Mouse (Mus musculus) lung, postnatal 0 days (tissue): ENCODE measurements around the gene Vegfb.

ENCODE experiments used
- CTCF ChIP-seq: IDR thresholded peaks from 2 replicates; pipeline ENCODE4 v1.5.1; 2016; ENCODE audit warnings: antibody characterized with exemption, mild to moderate bottlenecking
- EP300 ChIP-seq: IDR thresholded peaks from 2 replicates; pipeline ENCODE4 v1.6.1; 2016; ENCODE audit warnings: antibody characterized with exemption, mild to moderate bottlenecking, control low read depth

GRCm38 (mm10) chr19:7029531-7029930 lies 42.1 kb upstream of the Vegfb start:
- no peak for TF ChIP-seq CTCF
- TF ChIP-seq EP300, result no peak
